8 mouse cellular contexts compared by ENCODE assay signal in genomic region chr15:8884608-8885467, GRCm38 (mm10).
DNase-seq lines count a peak whose midpoint lies in the region; ATAC-seq and TF ChIP-seq lines count a peak whose summit lies in the region.

No protein-coding gene starts in this region.

- H3K9me3 ChIP-seq in liver, postnatal 0 days (ENCODE audit: low read length) = no peaks in the 10 kb centered on the region
- H3K9me3 ChIP-seq in heart, postnatal 0 days (replicated peaks; ENCODE audit: control insufficient read depth, low read length) = no peaks in the 10 kb centered on the region
- H3K9me3 ChIP-seq in midbrain, postnatal 0 days (ENCODE audit: low read length) = no peaks in the 10 kb centered on the region

- no peak for TF ChIP-seq EP300 in liver, postnatal 0 days (IDR thresholded peaks at IDR 0.05; ENCODE audit: low read depth)
- TF ChIP-seq EP300 in heart, postnatal 0 days (IDR thresholded peaks at IDR 0.05; ENCODE audit: low read depth) = no peak

- H3K9ac ChIP-seq in liver, postnatal 0 days (replicated peaks) = no peak overlapping the region
- no peak overlapping the region for H3K9ac ChIP-seq in heart, postnatal 0 days (replicated peaks; ENCODE audit: low read depth, low read length)
- no peak overlapping the region for H3K9ac ChIP-seq in midbrain, postnatal 0 days (replicated peaks; ENCODE audit: low read length, poor library complexity, severe bottlenecking)

- DNase-seq in liver, postnatal 0 days = no peak
- DNase-seq in liver = no peak
- peak; percentile 54 for DNase-seq in embryo, embryonic 11 days
- DNase-seq in heart, postnatal 0 days (ENCODE audit: low spot score) = peak; percentile 17
- peak; percentile 54 for DNase-seq in midbrain, postnatal 0 days (ENCODE audit: low spot score)
- DNase-seq in adrenal gland, postnatal 14 days = no peak
- no peak for DNase-seq in urinary bladder, postnatal 10 days (ENCODE audit: low spot score)
- no peak for DNase-seq in urinary bladder, adult 2 months (ENCODE audit: low spot score)

- H3K27me3 ChIP-seq in liver, postnatal 0 days (ENCODE audit: insufficient read depth, low read length) = no peaks in the 10 kb centered on the region; the same call in 1 of the 2 replicates
- no peaks in the 10 kb centered on the region for H3K27me3 ChIP-seq in heart, postnatal 0 days (ENCODE audit: control insufficient read depth, insufficient read depth, low read length)
- H3K27me3 ChIP-seq in midbrain, postnatal 0 days (ENCODE audit: insufficient read depth, low read length) = no peaks in the 10 kb centered on the region

- no peak overlapping the region for H3K4me3 ChIP-seq in liver, postnatal 0 days (ENCODE audit: low read depth, low read length)
- H3K4me3 ChIP-seq in heart, postnatal 0 days (ENCODE audit: low read depth, low read length) = no peak overlapping the region
- H3K4me3 ChIP-seq in midbrain, postnatal 0 days (ENCODE audit: low read depth, low read length) = no peak overlapping the region

- no peak for ATAC-seq in liver, postnatal 0 days
- no peak for ATAC-seq in heart, postnatal 0 days (ENCODE audit: insufficient read depth, low read depth)
- ATAC-seq in midbrain, postnatal 0 days (ENCODE audit: low FRiP score) = no peak

- no peaks in the 10 kb centered on the region for H3K4me1 ChIP-seq in liver, postnatal 0 days (ENCODE audit: insufficient read depth)
- H3K4me1 ChIP-seq in heart, postnatal 0 days (ENCODE audit: control insufficient read depth, insufficient read depth) = no peaks in the 10 kb centered on the region
- H3K4me1 ChIP-seq in midbrain, postnatal 0 days (ENCODE audit: insufficient read depth, low read length) = no peaks in the 10 kb centered on the region

- H3K36me3 ChIP-seq in liver, postnatal 0 days (replicated peaks; ENCODE audit: insufficient read depth, low read length) = no peaks in the 10 kb centered on the region
- H3K36me3 ChIP-seq in heart, postnatal 0 days (replicated peaks; ENCODE audit: control insufficient read depth, insufficient read depth, low read length) = no peaks in the 10 kb centered on the region
- H3K36me3 ChIP-seq in midbrain, postnatal 0 days (ENCODE audit: insufficient read depth, low read length) = no peaks in the 10 kb centered on the region

- H3K27ac ChIP-seq in liver, postnatal 0 days (ENCODE audit: low read depth) = no peak overlapping the region
- no peak overlapping the region for H3K27ac ChIP-seq in heart, postnatal 0 days (ENCODE audit: low read depth)
- no peak overlapping the region for H3K27ac ChIP-seq in midbrain, postnatal 0 days (ENCODE audit: low read depth, low read length)

- no peak overlapping the region for H3K4me2 ChIP-seq in liver, postnatal 0 days (ENCODE audit: low read depth, low read length)
- H3K4me2 ChIP-seq in heart, postnatal 0 days (ENCODE audit: low read depth, low read length) = 0 out of 2 replicates have a peak overlapping the region, but pooled peaks have one; percentile 3
- no peak overlapping the region for H3K4me2 ChIP-seq in midbrain, postnatal 0 days (ENCODE audit: low read depth, low read length, poor library complexity, severe bottlenecking)

- TF ChIP-seq CTCF in liver, postnatal 0 days (IDR thresholded peaks at IDR 0.05; ENCODE audit: low read depth) = peak; percentile 32
- TF ChIP-seq CTCF in heart, postnatal 0 days (IDR thresholded peaks at IDR 0.05; ENCODE audit: low read depth) = peak; percentile 52
- peak; percentile 71 for TF ChIP-seq CTCF in midbrain, postnatal 0 days (IDR thresholded peaks at IDR 0.05)

- 62% methylated on average over 18 of the region's 18 CpGs for WGBS in liver, postnatal 0 days (ENCODE audit: insufficient replicate concordance)
- WGBS in heart, postnatal 0 days = 59% methylated on average over 18 of the region's 18 CpGs
- WGBS in midbrain, postnatal 0 days = 47% methylated on average over 18 of the region's 18 CpGs

Comparison
In these comparisons a context has a peak if more than half of its experiments do, and no peak if none do; other contexts are left out.
1. DNase-seq: peak in embryo, embryonic 11 days (single experiment), heart, postnatal 0 days (single experiment) and midbrain, postnatal 0 days (single experiment); none in liver, postnatal 0 days (single experiment), liver (single experiment), adrenal gland, postnatal 14 days (single experiment), urinary bladder, postnatal 10 days (single experiment) and urinary bladder, adult 2 months (single experiment).
2. Peak in every context shown above with its lines, with median percentiles within 50 percentile points of each other: CTCF ChIP-seq.